In the genomic region with DNA sequence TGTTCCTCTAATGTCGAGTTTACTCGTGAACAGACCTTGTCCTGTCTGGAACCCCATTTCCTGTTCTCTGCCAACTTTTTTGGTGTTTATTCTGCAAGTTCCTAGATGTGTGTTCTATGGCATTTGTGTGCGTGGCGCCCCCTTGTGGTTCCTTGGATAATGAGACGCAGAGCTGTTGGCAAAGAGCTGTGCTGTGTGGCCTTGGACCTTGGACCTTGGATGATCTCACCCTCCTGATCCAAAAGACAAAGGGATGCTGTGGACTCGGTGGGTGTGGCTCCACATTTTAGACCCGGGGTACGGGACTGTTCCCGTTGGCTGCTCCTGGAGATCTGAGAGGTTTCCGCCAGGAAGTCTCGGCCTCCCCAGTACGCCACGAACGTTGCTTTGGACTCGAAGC, we compare ENCODE assay signal across 10 mouse cellular contexts. TPM values are rescaled to one million over a fixed set of nuclear protein-coding genes. Genes with fewer than 3 reads are reported as not detected.
DNase-seq lines count a peak whose midpoint lies in the region; ATAC-seq and TF ChIP-seq lines count a peak whose summit lies in the region.
"Had no signal": no experiment of that assay in that cellular context is flagged by ENCODE, and none has a peak within 500 bp of the region (broad histone marks: within the 10 kb centered on the region; RNA-seq: fewer than 3 reads in every experiment).

Defb36 (plus strand) TSS at position 271 of the 400 bp plus-strand sequence.

- WGBS in limb, embryonic 11.5 days: 85% methylated on average over 15 of the region's 15 CpGs
- WGBS in limb, embryonic 10.5 days: 85% methylated on average over 15 of the region's 15 CpGs
- WGBS in midbrain, embryonic 13.5 days: 86% methylated on average over 15 of the region's 15 CpGs

- peak; percentile 76 for TF ChIP-seq CTCF in testis, adult 2 months (IDR thresholded peaks at IDR 0.05; ENCODE audit: control insufficient read depth, insufficient read depth, insufficient replicate concordance, low read depth, low read length)

- no peak for ATAC-seq in limb, embryonic 11.5 days (ENCODE audit: insufficient number of reproducible peaks, low FRiP score, low TSS enrichment, low read depth)
- no peak for ATAC-seq in midbrain, embryonic 13.5 days

- no peak within 1 kb of the TSS for H3K27ac ChIP-seq in limb, embryonic 11.5 days (replicated peaks; ENCODE audit: low read depth, low read length)
- no peak within 1 kb of the TSS for H3K27ac ChIP-seq in limb, embryonic 10.5 days
- H3K27ac ChIP-seq in testis, adult 2 months (ENCODE audit: control insufficient read depth, insufficient read depth, low read depth, low read length): peak within 1 kb of the TSS; percentile 47
- H3K27ac ChIP-seq in midbrain, embryonic 13.5 days: no peak within 1 kb of the TSS
- H3K27ac ChIP-seq: heart, embryonic 13.5 days had no signal

- no peak within 1 kb of the TSS for H3K9ac ChIP-seq in limb, embryonic 11.5 days (ENCODE audit: low read length)
- H3K9ac ChIP-seq in midbrain, embryonic 13.5 days (replicated peaks): no peak within 1 kb of the TSS
- H3K9ac ChIP-seq: heart, embryonic 13.5 days had no signal

- H3K4me3 ChIP-seq in limb, embryonic 11.5 days (ENCODE audit: low read depth, low read length): no peak within 1 kb of the TSS
- no peak within 1 kb of the TSS for H3K4me3 ChIP-seq in limb, embryonic 10.5 days
- H3K4me3 ChIP-seq in testis, adult 2 months (ENCODE audit: control insufficient read depth, low read depth, low read length): peak within 1 kb of the TSS; percentile 56
- H3K4me3 ChIP-seq in midbrain, embryonic 13.5 days (replicated peaks): no peak within 1 kb of the TSS
- H3K4me3 ChIP-seq: heart, embryonic 13.5 days had no signal

- H3K4me2 ChIP-seq in limb, embryonic 11.5 days (ENCODE audit: low read depth, severe bottlenecking): no peak within 1 kb of the TSS
- no peak within 1 kb of the TSS for H3K4me2 ChIP-seq in midbrain, embryonic 13.5 days (replicated peaks)
- H3K4me2 ChIP-seq: heart, embryonic 13.5 days had no signal

- H3K9me3 ChIP-seq in limb, embryonic 11.5 days (ENCODE audit: control insufficient read depth, low read length): no peaks in the 10 kb centered on the region
- H3K9me3 ChIP-seq in limb, embryonic 10.5 days (replicated peaks): no peaks in the 10 kb centered on the region
- no peaks in the 10 kb centered on the region for H3K9me3 ChIP-seq in midbrain, embryonic 13.5 days
- H3K9me3 ChIP-seq: heart, embryonic 13.5 days had no signal

- 0 out of 2 replicates have a peak, but pooled peaks have one; percentile 24 for TF ChIP-seq POLR2A in testis, adult 2 months (IDR thresholded peaks at IDR 0.05; ENCODE audit: control insufficient read depth, low read depth, low read length)

- DNase-seq in cerebellum, postnatal 36 days: peak; percentile 10 to 23
- DNase-seq in cerebellum, adult 11 months: no peak
- peak; percentile 49 for DNase-seq in limb, embryonic 11.5 days (ENCODE audit: low spot score)
- no peak for DNase-seq in limb, embryonic 10.5 days (ENCODE audit: low spot score)
- DNase-seq in NIH3T3 (ENCODE audit: low read depth): peak; percentile 52
- DNase-seq in kidney, adult 8-10 months: peak; percentile 48 to 80

- H3K4me1 ChIP-seq in limb, embryonic 11.5 days (ENCODE audit: control insufficient read depth, insufficient read depth, low read length): no peaks in the 10 kb centered on the region
- peaks cover 5% of the 10 kb centered on the region; the same call in 1 of the 2 replicates for H3K4me1 ChIP-seq in limb, embryonic 10.5 days
- H3K4me1 ChIP-seq in testis, adult 2 months (ENCODE audit: control insufficient read depth, insufficient read depth, low read length): peaks cover 12% of the 10 kb centered on the region
- no peaks in the 10 kb centered on the region for H3K4me1 ChIP-seq in midbrain, embryonic 13.5 days (replicated peaks)
- H3K4me1 ChIP-seq: heart, embryonic 13.5 days had no signal

- H3K36me3 ChIP-seq in limb, embryonic 11.5 days (ENCODE audit: control insufficient read depth, insufficient read depth, low read length): no peaks in the 10 kb centered on the region
- H3K36me3 ChIP-seq in limb, embryonic 10.5 days: no peaks in the 10 kb centered on the region
- H3K36me3 ChIP-seq in testis, adult 2 months (ENCODE audit: control insufficient read depth, insufficient read depth, low read length): no peaks in the 10 kb centered on the region
- H3K36me3 ChIP-seq in midbrain, embryonic 13.5 days: no peaks in the 10 kb centered on the region
- H3K36me3 ChIP-seq: heart, embryonic 13.5 days had no signal

- H3K27me3 ChIP-seq in limb, embryonic 11.5 days (ENCODE audit: control insufficient read depth, insufficient read depth, low read length): no peaks in the 10 kb centered on the region
- no peaks in the 10 kb centered on the region for H3K27me3 ChIP-seq in limb, embryonic 10.5 days (ENCODE audit: low read depth, poor library complexity, severe bottlenecking)
- H3K27me3 ChIP-seq in testis, adult 2 months (ENCODE audit: control insufficient read depth, insufficient read depth, low read length): no peaks in the 10 kb centered on the region
- no peaks in the 10 kb centered on the region for H3K27me3 ChIP-seq in midbrain, embryonic 13.5 days
- H3K27me3 ChIP-seq: heart, embryonic 13.5 days had no signal

RNA-seq across cellular contexts. Expression of gene Defb36, which starts in this region (rescaled TPM):
- not detected in 2 replicates for polyA plus RNA-seq in limb, embryonic 11.5 days (2014; fragmentation: Nextera tagmentation; extraction: Ambion mirVana)
- not detected in 2 replicates for polyA plus RNA-seq in limb, embryonic 10.5 days (2016; fragmentation: Nextera tagmentation; extraction: Ambion mirVana)
- 125 and 129 TPM in 2 replicates for polyA plus RNA-seq in testis, adult 2 months (2012; rRNA removed)
- not detected in 2 replicates for polyA plus RNA-seq in midbrain, embryonic 13.5 days (2015; fragmentation: Nextera tagmentation; extraction: Ambion mirVana)
- polyA plus RNA-seq: heart, embryonic 13.5 days; stomach, embryonic 16.5 days had no signal

Comparison
In these comparisons a context has a peak if more than half of its experiments do, and no peak if none do; other contexts are left out.
1. RNA of gene Defb36 (polyA plus RNA-seq): 125 to 129 TPM in testis, adult 2 months; not detected in limb, embryonic 11.5 days, not detected in limb, embryonic 10.5 days and not detected in midbrain, embryonic 13.5 days; every median in the first group is over 100 times any median in the second.
2. DNase-seq: peak in cerebellum, postnatal 36 days (2 of 2), NIH3T3 (single experiment) and kidney, adult 8-10 months (2 of 2); none in cerebellum, adult 11 months (single experiment) and limb, embryonic 10.5 days (single experiment).
3. Peak in DNase-seq in limb, embryonic 11.5 days; RNA of the gene not detected or under 1 TPM.